Mouse (Mus musculus) retina, adult 2 months (tissue): ENCODE data around the gene F8.

Experiments
- DNase-seq: peaks from one replicate; pipeline ENCODE4 v3.0.0-alpha.2; 2012; ENCODE audit warnings: low read depth, low spot score

The F8 gene

DNA sequence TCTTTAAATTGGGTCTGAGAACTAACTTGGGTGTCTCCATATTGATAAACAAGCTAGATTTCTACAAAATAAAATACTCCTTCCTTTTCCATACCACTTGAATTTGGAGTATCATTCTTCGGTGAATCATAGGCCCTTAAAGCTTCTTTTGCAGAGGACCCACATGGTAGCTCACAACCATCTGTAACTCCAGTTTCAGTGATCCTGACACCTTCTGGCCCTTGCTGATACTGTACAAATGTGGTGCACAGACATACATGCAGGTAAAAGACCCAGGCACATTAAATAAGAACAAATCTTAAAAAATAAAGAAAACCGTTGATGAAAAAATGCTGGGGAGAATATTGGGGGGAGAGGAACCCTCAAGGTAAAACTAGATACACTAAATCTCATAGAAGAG is 244.2 kb downstream of the F8 start:
- DNase-seq = no peak

GRCm38 (mm10) chrX:75137729-75138128 is 244.7 kb downstream of the F8 start:
- no peak for DNase-seq

GRCm38 (mm10) chrX:75136938-75137337 is 245.5 kb downstream of the F8 start:
- no peak for DNase-seq

- peak; percentile 39 for DNase-seq
Measured at GRCm38 (mm10) chrX:75130467-75131160, 251.8 kb downstream of the F8 start, which contains the start of gene Mpp1. Gene Mpp1, minus strand, starts transcription at chrX:75131016.

DNA sequence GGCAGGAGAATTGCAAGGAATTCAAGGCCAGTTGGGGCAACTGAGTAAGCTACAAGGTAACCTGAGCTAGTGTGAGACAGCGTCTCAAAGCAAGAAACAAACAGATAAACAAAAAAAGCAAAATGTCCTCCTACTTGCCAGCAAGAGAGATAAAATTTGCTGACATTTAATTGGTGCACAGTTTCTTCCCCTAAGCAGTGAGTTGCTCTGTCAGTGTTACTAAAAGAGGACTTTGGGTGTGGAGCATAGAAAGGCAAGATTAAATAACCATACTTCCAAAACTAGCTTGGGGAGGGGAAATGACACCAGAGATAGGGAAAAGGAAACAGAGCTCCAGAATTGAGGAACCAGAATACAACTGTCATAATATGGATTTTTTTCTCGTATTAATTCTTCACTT is 252.9 kb downstream of the F8 start:
- DNase-seq = no peak

- DNase-seq = no peak
Measured at GRCm38 (mm10) chrX:75128333-75128980, 254.0 kb downstream of the F8 start.

DNA sequence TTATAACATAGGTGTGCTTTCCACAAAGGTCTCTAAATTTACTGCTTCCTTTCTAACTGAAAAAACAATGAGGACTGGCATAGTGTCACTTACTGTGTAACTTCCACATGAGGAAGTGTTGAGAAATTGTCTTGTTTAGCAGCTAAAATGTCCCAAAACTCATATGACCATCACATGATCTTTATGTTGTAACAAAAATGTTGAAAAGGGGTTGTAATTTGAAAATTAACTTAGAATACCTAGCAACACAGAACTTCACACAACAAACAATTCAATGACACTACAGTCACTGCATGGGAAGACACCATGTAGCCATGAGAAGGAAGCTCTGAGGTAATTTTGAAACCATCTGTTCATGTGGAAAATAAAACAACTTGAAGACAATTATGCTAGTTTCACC is 255.5 kb downstream of the F8 start:
- no peak for DNase-seq

DNA sequence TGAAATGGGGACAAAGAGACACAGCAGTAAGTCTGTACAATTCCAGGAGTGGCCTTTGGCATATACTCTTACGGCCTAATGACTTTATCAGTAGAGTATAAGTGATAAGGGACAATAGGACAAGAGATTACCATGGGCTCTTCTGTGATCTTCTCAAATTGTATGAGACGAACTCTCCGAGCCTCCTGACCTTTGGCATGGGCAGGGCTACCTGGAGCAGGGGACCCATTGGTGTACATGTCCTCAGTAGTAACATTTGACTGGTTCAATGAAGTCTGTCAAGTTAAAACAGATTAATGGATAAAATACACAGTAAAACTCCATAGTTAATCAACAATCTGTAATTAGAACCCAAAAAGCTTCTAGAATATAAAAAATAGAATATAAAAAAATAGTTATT is 256.8 kb downstream of the F8 start:
- no peak for DNase-seq
